Mouse (Mus musculus) midbrain, postnatal 0 days (tissue): ENCODE measurements around the gene Pigh. TPM values are rescaled to one million over a fixed set of nuclear protein-coding genes. Genes with fewer than 3 reads are reported as not detected.

Experiments used
- ATAC-seq: fragments of 200-750 bp; cut with Nextera tagmentation; 2 replicates; pipeline ENCODE4 v1.8.0; 2017; ENCODE audit warnings: moderate number of reproducible peaks, mild to moderate bottlenecking, moderate TSS enrichment, moderate library complexity; ENCODE audit not compliant: low FRiP score
- DNase-seq: peaks from one replicate; pipeline ENCODE4 v3.0.0-alpha.2; 2015; ENCODE audit warnings: low spot score
- H3K27ac ChIP-seq: fragments of 300-500 bp; sonication (generic); 2 replicates; pipeline ENCODE4 v1.5.1; 2014; ENCODE audit warnings: low read depth, mild to moderate bottlenecking, low read length, mixed read lengths
- H3K27me3 ChIP-seq: fragments of 300-500 bp; sonication (generic); 2 replicates; pipeline ENCODE4 v1.6.1; 2014; ENCODE audit warnings: low read length, control low read depth, mixed read lengths; ENCODE audit not compliant: insufficient read depth
- H3K36me3 ChIP-seq: fragments of 300-500 bp; sonication (generic); 2 replicates; pipeline ENCODE4 v1.6.1; 2014; ENCODE audit warnings: low read length, control low read depth, mixed read lengths; ENCODE audit not compliant: insufficient read depth
- H3K4me1 ChIP-seq: fragments of 300-500 bp; sonication (generic); 2 replicates; pipeline ENCODE4 v1.6.1; 2014; ENCODE audit warnings: mild to moderate bottlenecking, control low read depth, antibody characterized with exemption, low read length, mixed read lengths; ENCODE audit not compliant: insufficient read depth
- H3K4me2 ChIP-seq: fragments of 300-500 bp; sonication (generic); 2 replicates; pipeline ENCODE4 v1.6.1; 2014; ENCODE audit warnings: low read depth, mild to moderate bottlenecking, low read length, mixed read lengths; ENCODE audit not compliant: poor library complexity, severe bottlenecking
- H3K4me3 ChIP-seq: fragments of 300-500 bp; sonication (generic); 2 replicates; pipeline ENCODE4 v1.5.1; 2014; ENCODE audit warnings: low read depth, mild to moderate bottlenecking, low read length, moderate library complexity
- H3K9ac ChIP-seq: fragments of 300-500 bp; sonication (generic); replicated peaks from 2 replicates; pipeline ENCODE4 v1.6.1; 2014; ENCODE audit warnings: mild to moderate bottlenecking, low read length, moderate library complexity, mixed read lengths; ENCODE audit not compliant: poor library complexity, severe bottlenecking
- H3K9me3 ChIP-seq: fragments of 300-500 bp; sonication (generic); 2 replicates; pipeline ENCODE4 v1.6.1; 2016; ENCODE audit warnings: low read length, control low read depth
- CTCF ChIP-seq: IDR thresholded peaks from 2 replicates; pipeline ENCODE4 v1.5.1; 2016; ENCODE audit warnings: antibody characterized with exemption, mild to moderate bottlenecking
- WGBS: fragments of 180-500 bp; shearing (Covaris S2); extraction: QIAGEN DNeasy Blood & Tissue Kit; methylation state at CpG from one replicate; pipeline ENCODE4 v1.1.7; 2014; 5-methylcytosine and 5-hydroxymethylcytosine counted together
- polyA plus RNA-seq: library from polyadenylated mRNA; unstranded; fragments of >200 nt; fragmentation: Nextera tagmentation; extraction: Ambion mirVana; gene quantifications from 2 replicates; pipeline ENCODE4 v1.2.1, GENCODE M21; 2015
- total RNA-seq: library from RNA; depleted of rRNA; stranded (reverse); fragments of >200 nt; gene quantifications from 2 replicates; pipeline ENCODE4 v1.2.3, GENCODE M21; 2014

Gene Pigh
- total and polyA plus RNA-seq, 2 experiments from 2014 or later, result 12.5 to 20.0 TPM

DNA sequence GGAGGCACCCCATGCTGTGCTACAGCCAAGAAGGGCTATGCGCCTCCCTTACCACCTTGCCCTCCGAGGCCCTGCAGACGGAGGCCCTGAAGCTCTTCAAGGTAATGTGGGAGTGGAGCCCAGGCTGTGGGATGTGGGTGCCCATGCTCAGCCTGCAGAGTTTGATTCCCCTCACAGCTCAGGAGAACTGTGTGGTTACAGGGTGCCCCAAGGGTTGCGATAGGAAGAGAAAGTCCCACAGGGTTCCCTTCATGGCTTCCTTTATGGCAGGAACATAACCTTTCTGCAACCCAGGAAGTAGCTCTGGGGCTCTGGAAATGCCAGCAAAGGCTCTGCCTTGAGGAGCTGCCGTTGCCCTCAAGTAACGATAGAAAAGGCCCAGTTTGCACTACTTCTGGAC, 19.5 kb downstream of the Pigh start:
- peaks cover 55% of the 10 kb centered on the region for H3K36me3 ChIP-seq
- TF ChIP-seq CTCF, result no peak
- 88% methylated on average over 6 of the region's 6 CpGs for WGBS
- no peak overlapping the region for H3K4me3 ChIP-seq
- H3K4me1 ChIP-seq, result no peaks in the 10 kb centered on the region
- H3K9me3 ChIP-seq, result no peaks in the 10 kb centered on the region
- no peak overlapping the region for H3K27ac ChIP-seq
- no peak overlapping the region for H3K9ac ChIP-seq
- ATAC-seq (no peak), DNase-seq (no peak)
- no peak overlapping the region for H3K4me2 ChIP-seq
- H3K27me3 ChIP-seq, result no peaks in the 10 kb centered on the region

DNA sequence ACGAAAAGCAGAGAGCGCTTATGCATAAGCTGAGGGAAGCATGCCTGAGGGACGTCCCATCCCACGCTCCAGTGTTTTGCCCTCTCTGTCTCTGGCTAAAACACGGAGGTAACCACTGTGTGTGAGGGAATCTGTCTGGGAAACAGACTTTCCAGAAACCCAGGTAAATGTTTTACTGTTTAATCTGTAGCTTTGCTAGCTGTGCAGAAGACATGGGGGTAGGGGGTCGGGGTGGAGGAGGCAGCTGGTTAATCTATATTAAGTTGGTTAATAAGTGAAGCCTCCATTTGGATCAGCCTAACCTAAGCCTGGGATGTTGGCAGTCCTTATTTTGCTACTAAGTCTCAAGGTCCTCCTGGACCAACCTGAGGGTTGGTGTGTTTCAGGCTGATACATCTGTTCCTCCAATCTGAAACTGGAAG, 20.3 kb downstream of the Pigh start:
- DNase-seq (no peak), ATAC-seq (no peak)
- H3K36me3 ChIP-seq, result peaks cover 57% of the 10 kb centered on the region
- H3K27me3 ChIP-seq, result no peaks in the 10 kb centered on the region
- no peak for TF ChIP-seq CTCF
- H3K9me3 ChIP-seq, result no peaks in the 10 kb centered on the region
- no peak overlapping the region for H3K4me2 ChIP-seq
- H3K4me1 ChIP-seq, result no peaks in the 10 kb centered on the region
- 91% methylated on average over 6 of the region's 6 CpGs for WGBS
- no peak overlapping the region for H3K9ac ChIP-seq
- no peak overlapping the region for H3K27ac ChIP-seq
- no peak overlapping the region for H3K4me3 ChIP-seq

DNA sequence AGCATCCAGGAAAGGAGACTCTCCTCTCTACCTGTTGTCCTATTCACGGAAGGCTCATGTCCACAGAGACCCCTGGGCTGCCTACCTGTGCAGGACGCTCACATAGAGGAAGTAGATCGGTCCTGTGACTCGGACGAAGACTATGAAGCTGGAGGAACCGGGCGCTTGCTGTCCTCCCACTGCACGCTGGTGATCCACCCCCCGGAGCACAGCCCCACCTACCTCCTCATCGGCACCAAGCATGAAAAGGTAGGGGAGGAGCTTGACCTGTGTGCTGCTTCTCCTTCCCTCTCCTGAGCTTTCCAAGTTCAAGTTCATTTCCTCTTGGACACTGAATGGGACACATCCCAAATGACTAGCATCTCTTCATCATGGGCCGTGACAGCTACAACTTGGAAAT, 21.1 kb downstream of the Pigh start:
- Histone ChIP-seq H3K9ac (no peak overlapping the region), H3K27ac (no peak overlapping the region), H3K9me3 (no peaks in the 10 kb centered on the region), H3K36me3 (peaks cover 48% of the 10 kb centered on the region), H3K4me3 (no peak overlapping the region), H3K4me2 (no peak overlapping the region), H3K4me1 (no peaks in the 10 kb centered on the region), H3K27me3 (no peaks in the 10 kb centered on the region)
- no peak for DNase-seq
- no peak for TF ChIP-seq CTCF
- no peak for ATAC-seq
- 92% methylated on average over 11 of the region's 11 CpGs for WGBS

DNA sequence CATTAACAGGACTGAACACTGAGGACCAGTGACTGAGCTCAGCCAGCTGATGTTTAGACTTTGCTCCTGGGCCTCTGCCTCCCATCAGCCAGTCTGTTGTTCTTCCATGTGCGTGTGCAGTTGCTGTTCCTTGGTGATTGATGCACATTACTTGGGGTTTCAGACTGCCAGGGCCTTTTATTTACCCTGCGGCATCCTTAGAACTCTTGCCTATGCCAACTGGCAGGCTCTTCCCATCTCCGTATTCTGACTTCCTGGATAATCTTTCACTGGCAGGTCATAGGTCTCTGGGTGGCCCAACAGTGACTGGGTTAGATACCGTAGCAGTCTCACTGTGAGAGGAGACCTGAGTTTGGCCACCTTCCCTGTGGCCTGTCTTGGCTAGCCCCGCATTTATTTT, 21.9 kb downstream of the Pigh start:
- H3K4me2 ChIP-seq, result no peak overlapping the region
- no peak overlapping the region for H3K4me3 ChIP-seq
- no peak for DNase-seq
- no peaks in the 10 kb centered on the region for H3K27me3 ChIP-seq
- no peaks in the 10 kb centered on the region for H3K9me3 ChIP-seq
- peaks cover 48% of the 10 kb centered on the region for H3K36me3 ChIP-seq
- no peak for TF ChIP-seq CTCF
- no peak overlapping the region for H3K27ac ChIP-seq
- H3K4me1 ChIP-seq, result no peaks in the 10 kb centered on the region
- H3K9ac ChIP-seq, result no peak overlapping the region
- no peak for ATAC-seq
- 89% methylated on average over 5 of the region's 5 CpGs for WGBS

DNA sequence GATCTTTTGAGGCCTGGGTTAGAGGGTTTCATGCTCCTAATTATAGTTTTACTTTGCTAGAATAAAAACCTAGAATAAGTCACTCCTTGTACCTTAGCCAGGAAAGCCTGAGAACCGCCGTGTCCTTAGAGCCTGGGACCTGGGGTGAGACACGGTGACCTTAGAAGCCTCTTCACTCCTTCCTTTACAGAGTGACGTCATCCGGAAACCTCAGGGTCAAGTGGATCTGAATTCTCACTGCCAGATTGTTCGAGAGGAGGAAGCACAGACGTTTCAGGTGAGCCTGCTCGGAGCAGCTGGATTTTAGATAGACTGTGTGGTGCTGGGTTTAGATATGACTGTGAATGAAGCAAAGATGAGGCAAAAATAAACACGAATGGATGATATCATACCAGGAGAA, 23.0 kb downstream of the Pigh start:
- no peak for ATAC-seq
- H3K9me3 ChIP-seq, result no peaks in the 10 kb centered on the region
- H3K27me3 ChIP-seq, result no peaks in the 10 kb centered on the region
- H3K4me3 ChIP-seq, result no peak overlapping the region
- DNase-seq, result no peak
- peaks cover 51% of the 10 kb centered on the region for H3K36me3 ChIP-seq
- H3K4me2 ChIP-seq, result no peak overlapping the region
- H3K27ac ChIP-seq, result no peak overlapping the region
- no peak overlapping the region for H3K9ac ChIP-seq
- 92% methylated on average over 9 of the region's 9 CpGs for WGBS
- no peaks in the 10 kb centered on the region for H3K4me1 ChIP-seq
- no peak for TF ChIP-seq CTCF

DNA sequence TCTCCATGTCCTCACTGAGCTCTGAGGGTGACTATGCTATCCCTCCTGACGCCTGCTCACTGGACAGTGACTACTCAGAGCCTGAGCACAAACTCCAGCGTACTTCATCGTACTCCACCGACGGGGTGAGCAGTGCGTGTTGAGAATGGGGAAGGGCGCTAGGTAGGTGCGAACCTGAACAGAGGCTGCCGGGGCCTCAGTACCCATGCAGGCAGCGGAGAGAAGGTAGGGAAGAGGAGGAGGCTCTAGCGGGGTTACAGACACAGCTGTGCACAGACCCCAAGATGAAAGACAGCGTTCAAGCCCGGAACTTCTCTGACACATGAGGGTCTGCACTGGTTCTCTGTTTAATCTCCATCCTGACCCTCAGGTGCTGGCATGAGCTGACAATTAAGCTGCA, 25.0 kb downstream of the Pigh start:
- no peak for ATAC-seq
- no peak overlapping the region for H3K27ac ChIP-seq
- 93% methylated on average over 13 of the region's 13 CpGs for WGBS
- no peak for DNase-seq
- no peaks in the 10 kb centered on the region for H3K9me3 ChIP-seq
- no peaks in the 10 kb centered on the region for H3K27me3 ChIP-seq
- TF ChIP-seq CTCF, result no peak
- H3K4me2 ChIP-seq, result no peak overlapping the region
- H3K36me3 ChIP-seq, result peaks cover 35% of the 10 kb centered on the region
- no peak overlapping the region for H3K9ac ChIP-seq
- no peak overlapping the region for H3K4me3 ChIP-seq
- H3K4me1 ChIP-seq, result no peaks in the 10 kb centered on the region
